Mouse (Mus musculus) adrenal gland, adult 8-10 months (tissue): ENCODE measurements around the gene Mdc1. TPM values are rescaled to one million over a fixed set of nuclear protein-coding genes. Genes with fewer than 3 reads are reported as not detected.

ENCODE experiments used
- DNase-seq: peaks from one replicate; pipeline ENCODE4 v3.0.0; 2022
- microRNA-seq, 2 experiments: library from miRNA; unstranded; fragments of <30 nt; microRNA quantifications; one replicate each; pipeline ENCODE4 v1.2.0; 2022
- total RNA-seq, 4 experiments: library from RNA; stranded (reverse); gene quantifications; 2 replicates each; pipeline ENCODE4 v1.2.4; 2022

Mdc1 gene
- total RNA-seq, 4 experiments from 2014 or later = 20.9 to 28.2 (median 24.1) TPM

- no peak for DNase-seq
Measured at GRCm38 (mm10) chr17:35883777-35884176, 42.5 kb downstream of the Mdc1 start.

DNA sequence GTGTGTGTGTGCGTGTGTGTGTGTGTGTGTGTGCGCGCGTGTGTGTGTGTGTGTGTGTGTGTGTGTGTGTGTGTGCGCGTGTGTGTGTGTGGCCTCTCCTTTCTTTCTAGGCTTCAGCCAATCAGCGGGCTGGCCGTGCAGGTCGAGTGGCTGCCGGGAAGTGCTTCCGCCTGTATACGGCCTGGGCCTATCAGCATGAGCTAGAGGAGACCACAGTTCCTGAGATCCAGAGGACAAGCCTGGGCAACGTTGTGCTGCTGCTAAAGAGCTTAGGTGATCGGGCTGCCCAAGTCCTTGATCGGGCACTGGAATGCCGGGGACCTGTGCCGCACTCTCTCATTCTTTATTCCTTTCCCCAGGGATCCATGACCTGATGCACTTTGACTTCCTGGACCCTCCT, 46.4 kb downstream of the Mdc1 start:
- DNase-seq = no peak

DNA sequence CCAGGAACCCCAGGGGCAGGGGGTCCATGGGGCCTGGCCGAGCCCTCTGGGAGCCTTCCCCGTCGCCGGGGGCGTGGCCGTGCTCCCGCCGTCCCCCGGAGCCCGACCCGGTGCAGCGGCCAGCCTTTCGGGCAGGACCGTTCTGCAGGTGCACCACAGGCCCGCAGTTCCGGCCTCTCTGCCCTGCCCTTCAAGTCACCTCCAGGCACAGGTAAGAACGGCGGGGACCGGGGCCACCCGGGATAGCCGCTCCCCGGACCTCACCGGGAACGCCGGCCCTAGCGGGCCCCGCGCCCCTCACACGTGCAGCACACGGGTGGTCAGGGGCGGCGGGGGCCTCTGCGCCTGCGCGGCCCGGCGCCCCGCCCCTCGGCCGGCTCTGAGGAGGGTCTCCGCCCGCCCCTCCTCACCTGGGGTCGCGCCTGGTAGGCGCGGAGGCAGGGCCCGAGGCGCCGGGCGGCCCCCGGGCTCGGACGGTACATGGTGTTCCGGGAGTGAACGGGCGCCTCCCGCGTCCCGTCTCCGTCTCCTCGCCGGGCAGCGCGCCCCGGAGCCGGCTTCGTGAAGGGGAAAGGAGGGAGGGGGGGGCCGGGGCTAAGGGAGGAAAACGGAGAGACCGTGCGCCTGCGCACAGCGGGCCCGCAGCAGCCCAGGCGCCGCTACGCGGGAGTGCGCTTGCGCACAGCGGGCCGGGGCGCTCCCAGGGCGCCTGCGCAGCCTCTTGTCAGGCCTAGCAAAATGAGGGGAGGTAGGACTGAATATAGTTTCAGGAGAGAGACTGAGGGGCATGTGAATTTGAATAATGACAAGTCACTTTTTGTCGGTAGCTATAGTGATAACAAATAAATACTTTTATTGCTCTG, 55.7 kb downstream of the Mdc1 start, which contains the start of gene 2310061I04Rik:
Gene 2310061I04Rik, minus strand, starts transcription at position 651 of the 863 bp plus-strand sequence.
- peak; percentile 86 for DNase-seq

GRCm38 (mm10) chr17:35897644-35898573, 56.6 kb downstream of the Mdc1 start:
- DNase-seq = no peak

- no peak for DNase-seq
Measured at GRCm38 (mm10) chr17:35900636-35901035, 59.3 kb downstream of the Mdc1 start.

GRCm38 (mm10) chr17:35903343-35903991, 62.2 kb downstream of the Mdc1 start:
- no peak for DNase-seq

DNA sequence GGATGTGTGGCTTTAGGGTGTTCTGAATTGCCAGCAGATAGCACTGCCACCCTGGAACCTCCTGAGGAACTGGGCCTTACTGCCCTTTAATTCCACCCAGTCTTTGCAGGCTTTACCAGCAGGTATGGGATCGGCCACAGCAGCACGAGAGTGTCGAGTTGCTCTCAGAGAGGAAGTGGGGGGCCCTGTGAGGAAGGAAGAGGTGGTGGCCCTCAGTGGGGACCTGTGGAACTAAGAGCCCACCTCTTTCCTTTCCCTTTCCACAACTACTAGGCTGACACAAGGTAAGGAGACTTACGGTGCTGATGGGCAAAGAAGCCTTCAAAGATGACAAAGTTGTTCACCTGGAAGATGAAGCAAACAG, 62.7 kb downstream of the Mdc1 start:
- DNase-seq = no peak

DNA sequence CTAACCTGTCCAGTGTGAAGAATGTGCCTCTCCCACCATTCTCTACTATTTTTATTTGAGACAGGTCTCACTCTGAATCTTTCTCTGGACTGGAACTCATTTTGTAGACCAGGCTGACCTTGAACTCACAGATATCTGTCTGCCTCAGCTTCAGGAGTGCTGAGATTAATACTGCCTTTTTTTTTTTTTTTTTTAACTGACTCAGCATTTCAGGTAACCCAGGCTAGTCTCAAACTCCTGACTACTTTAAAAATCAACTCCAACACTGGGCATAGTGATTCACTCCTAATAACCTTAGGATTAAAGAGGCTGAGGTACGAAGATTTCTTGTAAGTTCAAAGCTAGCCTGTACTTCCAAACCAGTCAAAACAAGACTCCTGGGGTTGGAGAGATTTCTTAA, 64.3 kb downstream of the Mdc1 start:
- no peak for DNase-seq

DNA sequence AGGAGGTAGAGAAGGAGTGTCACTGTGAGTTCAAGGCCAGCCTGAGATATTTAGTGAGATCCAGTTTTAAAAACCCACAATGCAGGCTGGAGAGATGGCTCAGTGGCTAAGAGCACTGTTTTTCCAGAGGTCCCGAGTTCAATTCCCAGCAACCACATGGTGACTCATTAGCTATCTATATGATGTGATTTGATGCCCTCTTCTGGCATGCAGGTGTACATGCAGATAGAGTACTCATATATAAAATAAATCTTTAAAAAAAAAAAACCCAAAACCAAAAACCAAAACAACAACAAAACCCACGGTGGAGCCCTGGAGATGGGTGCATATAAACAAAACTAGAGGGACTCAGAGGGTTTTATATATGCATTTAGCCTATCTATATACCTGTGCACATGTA, 66.3 kb downstream of the Mdc1 start:
- DNase-seq = no peak

Small RNA genes within 50 kb of the gene (microRNA-seq; reads per million reads assigned to microRNA genes)
- gene Gm28033 = 0 to 0.18 reads per million in 2 experiments

Other genes starting within 250 kb of the Mdc1 start
- not detected for gene Sfta2, start 240.0 kb upstream of the Mdc1 start, total RNA-seq
- not detected for gene Gm9573, start 214.9 kb upstream of the Mdc1 start, total RNA-seq
- gene Mucl3, start 197.8 kb upstream of the Mdc1 start, total RNA-seq = not detected
- gene Vars2, start 173.9 kb upstream of the Mdc1 start, total RNA-seq = 10 to 100 TPM; 30.9 to 60.3 (median 45.3) TPM
- 10 to 100 TPM; 23.5 to 30.6 (median 24.6) TPM for gene Gtf2h4, start 167.8 kb upstream of the Mdc1 start, total RNA-seq
- 10 to 100 TPM; 40.1 to 81.5 (median 56.4) TPM for gene Ddr1, start 136.9 kb upstream of the Mdc1 start, total RNA-seq
- gene Ier3, start 19.8 kb upstream of the Mdc1 start, total RNA-seq = 10 to 100 TPM in 3 of 4 experiments, 1 to 10 TPM in 1; 8.3 to 19.3 (median 13.7) TPM
- gene Flot1, start 18.3 kb upstream of the Mdc1 start, total RNA-seq = 100 to 1,000 TPM in 2 of 4 experiments, 10 to 100 TPM in 2; 57.2 to 117 (median 94.8) TPM
- gene Tubb5, start 3.2 kb upstream of the Mdc1 start, total RNA-seq = 100 to 1,000 TPM; 141 to 168 (median 159) TPM
- gene Nrm, start 19.8 kb downstream of the Mdc1 start, total RNA-seq = 1 to 10 TPM; 2.5 to 5.4 (median 5.0) TPM
- gene Ppp1r18, start 24.1 kb downstream of the Mdc1 start, total RNA-seq = 10 to 100 TPM; 35.4 to 47.9 (median 40.0) TPM
- gene Dhx16, start 38.3 kb downstream of the Mdc1 start, total RNA-seq = 10 to 100 TPM; 40.6 to 57.8 (median 52.0) TPM
- gene 2310061I04Rik, start 55.9 kb downstream of the Mdc1 start, total RNA-seq = 10 to 100 TPM; 33.1 to 46.5 (median 40.3) TPM
- 10 to 100 TPM; 34.8 to 61.0 (median 44.9) TPM for gene Atat1, start 68.6 kb downstream of the Mdc1 start, total RNA-seq
- gene Mrps18b, start 74.9 kb downstream of the Mdc1 start, total RNA-seq = 100 to 1,000 TPM in 2 of 4 experiments, 10 to 100 TPM in 2; 81.7 to 102 (median 99.4) TPM
- gene Ppp1r10, start 74.9 kb downstream of the Mdc1 start, total RNA-seq = 100 to 1,000 TPM in 1 of 4 experiments, 10 to 100 TPM in 3; 65.5 to 105 (median 89.6) TPM
- 100 to 1,000 TPM in 1 of 4 experiments, 10 to 100 TPM in 3; 87.1 to 104 (median 93.9) TPM for gene Abcf1, start 128.2 kb downstream of the Mdc1 start, total RNA-seq
- 10 to 100 TPM; 52.4 to 65.5 (median 59.7) TPM for gene Gnl1, start 138.3 kb downstream of the Mdc1 start, total RNA-seq
- 10 to 100 TPM; 19.0 to 38.5 (median 27.2) TPM for gene Prr3, start 138.7 kb downstream of the Mdc1 start, total RNA-seq
- 1 to 10 TPM; 6.0 to 9.2 (median 6.9) TPM for gene H2-T24, start 179.0 kb downstream of the Mdc1 start, total RNA-seq
- gene H2-T23, start 191.3 kb downstream of the Mdc1 start, total RNA-seq = 100 to 1,000 TPM in 1 of 4 experiments, 10 to 100 TPM in 3; 65.8 to 110 (median 93.4) TPM
- gene H2-T22, start 201.2 kb downstream of the Mdc1 start, total RNA-seq = 10 to 100 TPM; 33.8 to 65.4 (median 46.3) TPM
- gene Gm6034, start 201.4 kb downstream of the Mdc1 start, total RNA-seq = under 1 TPM in 2 of 4 experiments, not detected in 2; 0.17 to 0.30 TPM
- 1 to 10 TPM; 5.8 to 7.9 (median 6.7) TPM for gene Gm11127, start 216.9 kb downstream of the Mdc1 start, total RNA-seq